Mouse (Mus musculus) Muller cell, postnatal 12 days (primary cell): ENCODE measurements around the gene Mrgprx1.

Experiments used
- DNase-seq: peaks from one replicate; pipeline ENCODE4 v3.0.0-alpha.2; 2015; ENCODE audit errors: inconsistent ontology term

The Mrgprx1 gene

GRCm38 (mm10) chr7:48027497-48027896 is at the start of gene Mrgprx1:
TSS of gene Mrgprx1 (minus strand) at chr7:48027597.
- DNase-seq: no peak

- no peak for DNase-seq
Observed at GRCm38 (mm10) chr7:48075521-48075920, 48.1 kb upstream of the Mrgprx1 start.

- DNase-seq: no peak
Observed at GRCm38 (mm10) chr7:48046475-48047185, 19.2 kb upstream of the Mrgprx1 start.

- DNase-seq: no peak
Observed at GRCm38 (mm10) chr7:48044046-48044445, 16.6 kb upstream of the Mrgprx1 start.

- no peak for DNase-seq
Observed at GRCm38 (mm10) chr7:48017874-48018273, 9.5 kb downstream of the Mrgprx1 start.

GRCm38 (mm10) chr7:47995689-47996088 is 31.7 kb downstream of the Mrgprx1 start:
- DNase-seq: no peak

GRCm38 (mm10) chr7:47986752-47987151 is 40.6 kb downstream of the Mrgprx1 start:
- DNase-seq: peak; percentile 11

GRCm38 (mm10) chr7:47981995-47982394 is 45.4 kb downstream of the Mrgprx1 start, which contains the start of gene Mrgpra4:
TSS of gene Mrgpra4 (minus strand) at chr7:47982095.
- no peak for DNase-seq
